Mouse (Mus musculus) monocyte, adult 2 months (primary cell): ENCODE measurements around the gene Nsa2.

Source experiments
- DNase-seq, 2 experiments: peaks; one replicate each; pipeline ENCODE4 v3.0.0; 2022; ENCODE audit warnings: low spot score in 2 of 2, low read depth in 1 of 2

The Nsa2 gene

DNA sequence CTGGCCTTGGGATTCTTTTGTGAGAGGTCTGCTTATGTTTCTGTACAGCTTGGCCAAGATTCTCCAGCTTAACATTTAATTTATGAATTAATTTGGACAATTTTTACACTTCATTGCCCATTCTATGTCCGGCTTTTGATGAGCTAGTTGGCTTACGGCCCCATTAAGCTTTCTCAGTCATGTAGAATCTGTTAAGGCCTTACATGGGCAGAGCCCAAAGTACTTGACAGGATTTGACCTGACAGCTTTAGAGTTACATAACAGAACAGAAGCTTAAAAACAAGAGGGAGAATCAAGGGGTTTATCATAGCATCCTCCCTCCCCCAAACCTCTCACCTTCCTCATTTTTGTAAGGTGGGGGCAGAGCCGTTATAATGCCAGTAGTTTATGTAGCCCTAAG lies 49.6 kb downstream of the Nsa2 start:
- DNase-seq: no peak

DNA sequence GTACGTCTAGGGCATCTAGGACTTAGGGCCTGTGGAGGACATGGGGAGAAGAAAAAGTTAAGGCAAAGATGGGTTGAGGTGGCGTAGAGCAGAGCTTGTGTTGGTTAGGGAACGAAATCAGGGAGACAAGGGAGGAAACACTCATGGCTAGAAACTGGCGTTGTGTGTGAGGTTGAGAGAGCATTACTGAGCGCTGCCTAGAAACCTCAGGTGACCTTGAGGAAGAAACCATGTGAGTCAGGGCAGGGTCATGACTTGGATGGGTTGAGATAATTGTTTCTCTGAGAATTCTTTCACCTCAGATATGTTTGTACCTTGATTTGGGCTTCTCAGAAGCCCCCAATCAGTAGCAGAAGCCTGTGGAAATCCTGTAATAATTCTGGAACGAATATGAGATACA lies 50.3 kb downstream of the Nsa2 start:
- no peak for DNase-seq

DNA sequence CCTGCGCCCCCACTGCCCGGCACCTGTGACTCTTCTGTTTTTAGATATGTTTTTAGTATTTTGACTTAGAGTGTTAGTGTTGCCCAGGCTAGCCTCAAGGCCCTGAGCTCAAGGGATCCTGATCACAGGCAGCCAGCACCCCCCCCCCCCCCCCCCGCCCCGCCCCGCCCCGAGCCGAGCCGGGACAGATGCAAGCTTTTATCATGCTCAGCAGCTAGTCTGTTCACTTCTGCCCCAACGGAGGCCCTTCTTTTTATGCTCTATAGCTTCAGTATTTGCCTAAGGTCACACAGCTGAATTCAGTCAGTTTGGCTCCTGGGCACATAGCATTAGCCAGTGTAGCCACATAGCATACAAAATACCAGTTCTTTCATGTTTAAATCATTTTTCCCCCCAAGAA lies 51.4 kb downstream of the Nsa2 start:
- DNase-seq: no peak

DNA sequence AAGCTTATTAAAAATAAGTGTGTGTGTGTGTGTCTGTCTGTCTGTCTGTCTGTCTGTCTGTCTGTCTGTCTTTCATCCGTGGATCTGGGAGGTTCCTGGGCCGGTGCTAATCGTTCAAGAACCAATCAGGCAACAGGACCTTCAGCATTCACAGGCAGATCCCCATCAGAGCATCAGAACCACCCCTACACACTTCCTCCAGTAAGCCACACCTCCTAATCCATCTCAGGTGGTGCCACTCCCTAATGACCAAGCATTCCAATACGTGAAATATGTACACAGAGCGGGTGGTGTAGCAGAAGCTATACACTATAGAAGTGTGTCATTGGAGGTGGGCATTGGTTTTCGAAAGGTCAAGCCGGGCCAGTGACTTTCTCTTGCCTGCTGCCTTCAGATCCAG lies 55.3 kb downstream of the Nsa2 start:
- no peak for DNase-seq

DNA sequence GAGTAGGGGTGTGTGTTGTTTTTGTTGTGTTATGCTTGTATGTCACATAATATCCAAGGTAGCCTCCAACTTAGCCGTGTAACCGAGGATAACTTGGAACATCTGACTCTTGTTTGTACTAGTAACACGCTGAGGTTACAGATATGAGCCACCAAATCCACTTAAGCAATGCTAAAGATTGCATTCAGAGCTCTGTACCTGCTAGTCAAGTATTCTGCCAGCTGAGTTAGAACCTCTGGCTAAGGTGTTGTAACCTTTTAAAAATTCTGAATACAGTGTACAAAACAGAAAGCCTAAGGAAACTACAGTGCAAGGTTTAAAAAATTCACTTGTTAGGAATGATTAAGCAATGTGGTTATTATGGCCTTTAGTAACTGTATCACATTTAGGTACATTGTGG lies 57.1 kb downstream of the Nsa2 start:
- DNase-seq: no peak

DNA sequence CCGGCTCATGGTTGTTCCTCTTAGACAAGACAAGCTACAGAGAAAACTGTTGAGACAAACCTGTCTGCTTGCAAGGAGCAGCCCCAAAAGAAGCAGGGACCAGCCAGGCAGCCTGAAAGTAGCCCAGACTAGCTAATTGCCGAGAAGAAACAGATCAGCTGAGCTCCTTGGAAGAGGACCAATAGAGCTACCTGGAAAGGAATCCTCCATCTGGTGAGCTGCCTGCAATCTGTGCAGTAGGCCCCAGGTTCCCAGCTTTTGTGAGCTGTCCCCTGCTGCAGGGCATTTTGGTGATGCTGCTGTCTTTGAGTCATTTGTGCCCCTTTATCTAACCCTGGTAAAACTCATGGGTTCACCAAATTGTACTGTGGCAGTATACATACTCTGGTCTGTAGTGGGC lies 57.5 kb downstream of the Nsa2 start:
- DNase-seq: no peak
